Mouse (Mus musculus): ENCODE measurements around the gene Gna15.

DNA sequence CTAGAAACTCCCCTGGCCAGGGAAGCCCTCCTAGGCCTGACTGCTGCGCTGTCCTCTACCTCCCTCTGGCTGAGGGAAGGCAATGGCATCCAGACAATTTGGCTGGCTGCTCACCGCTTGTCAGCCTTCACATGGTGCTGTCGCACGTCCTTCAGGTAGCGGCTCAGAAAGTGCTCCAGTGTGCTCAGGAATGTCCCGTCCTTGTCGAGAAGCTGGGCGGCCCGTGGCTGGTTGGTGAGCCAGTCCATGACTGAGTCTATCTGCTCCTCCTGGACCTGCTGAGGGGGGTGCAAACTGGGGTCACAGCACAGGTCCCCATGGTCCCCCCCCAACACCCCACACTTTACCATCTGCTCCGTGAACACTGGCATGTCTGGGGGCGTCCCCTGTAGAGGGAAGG lies 35.9 kb downstream of the Gna15 start:
- TF ChIP-seq POLR2A (IDR thresholded peaks at IDR 0.05; ENCODE audit: extremely low read depth, insufficient read depth, low read length) (no peak), CTCF (IDR thresholded peaks at IDR 0.05; ENCODE audit: extremely low read depth, insufficient read depth, low read length) (no peak)

Measured in cortical plate, adult 2 months (tissue).